Mouse (Mus musculus) CH12.LX (cell line): ENCODE measurements around the gene Dact3. TPM values are rescaled to one million over a fixed set of nuclear protein-coding genes. Genes with fewer than 3 reads are reported as not detected.

ENCODE experiments used
- DNase-seq: peaks from one replicate; pipeline ENCODE4 v3.0.0-alpha.2; 2013; ENCODE audit errors: extremely low read depth
- H3K27ac ChIP-seq: 2 replicates; pipeline ENCODE4 v1.5.1; 2012; ENCODE audit warnings: low read depth, mild to moderate bottlenecking, control low read depth, moderate library complexity; ENCODE audit not compliant: insufficient read depth
- H3K27me3 ChIP-seq: replicated peaks from 2 replicates; pipeline ENCODE3; 2012; ENCODE audit warnings: inconsistent platforms
- H3K36me3 ChIP-seq, 2 experiments: replicated peaks in 1 of 2; 2 replicates each; pipeline versions ENCODE3 to v1.6.1; 2012; ENCODE audit warnings: inconsistent platforms in 1 of 2, low read length in 1 of 2, mild to moderate bottlenecking in 1 of 2, mixed read lengths in 1 of 2, moderate library complexity in 1 of 2; ENCODE audit not compliant: control insufficient read depth in 1 of 2, insufficient read depth in 1 of 2
- H3K4me1 ChIP-seq, 2 experiments: 2 replicates each; pipeline ENCODE4 v1.6.1; 2012; ENCODE audit warnings: inconsistent platforms in 1 of 2, moderate library complexity in 1 of 2; ENCODE audit not compliant: insufficient read depth in 2 of 2, control insufficient read depth in 1 of 2
- H3K4me2 ChIP-seq: 2 replicates; pipeline ENCODE4 v1.6.1; 2012; ENCODE audit warnings: low read depth, mild to moderate bottlenecking, control low read depth; ENCODE audit not compliant: poor library complexity, insufficient read depth, severe bottlenecking
- H3K4me3 ChIP-seq, 3 experiments: fragments of 150-350 bp in 1 of 3; sonication (generic) in 1 of 3; replicated peaks in 1 of 3; 2 replicates each; pipeline versions ENCODE3 to v1.5.1; 2011 to 2012; ENCODE audit warnings: low read depth in 2 of 3, low read length in 2 of 3, mild to moderate bottlenecking in 2 of 3, moderate library complexity in 2 of 3, control low read depth in 1 of 3, improper control_type of control experiment in 1 of 3, inconsistent platforms in 1 of 3, mixed read lengths in 1 of 3; ENCODE audit not compliant: poor library complexity in 1 of 3
- H3K79me2 ChIP-seq: replicated peaks from 2 replicates; pipeline ENCODE4 v1.6.1; 2012; ENCODE audit warnings: mild to moderate bottlenecking, moderate library complexity; ENCODE audit not compliant: control insufficient read depth, poor library complexity, insufficient read depth, severe bottlenecking; ENCODE audit errors: extremely low read depth
- H3K9ac ChIP-seq: 2 replicates; pipeline ENCODE4 v1.6.1; 2012; ENCODE audit warnings: low read depth, mild to moderate bottlenecking, control low read depth, moderate library complexity; ENCODE audit not compliant: insufficient read depth
- H3K9me3 ChIP-seq: replicated peaks from 2 replicates; pipeline ENCODE3; 2012; ENCODE audit warnings: low read length, inconsistent platforms, mixed read lengths
- CHD1 ChIP-seq: IDR thresholded peaks from 2 replicates; pipeline ENCODE4 v1.6.1; 2012; ENCODE audit warnings: low read depth, low read length, improper control_type of control experiment, inconsistent platforms
- CHD2 ChIP-seq: IDR thresholded peaks from 2 replicates; pipeline ENCODE4 v1.6.1; 2011; ENCODE audit warnings: low read length, improper control_type of control experiment
- E2F4 ChIP-seq: IDR thresholded peaks from 2 replicates; pipeline ENCODE4 v1.6.1; 2011; ENCODE audit warnings: low read depth, low read length, improper control_type of control experiment; ENCODE audit not compliant: insufficient replicate concordance
- ELF1 ChIP-seq: IDR thresholded peaks from 2 replicates; pipeline ENCODE4 v1.6.1; 2014; ENCODE audit warnings: low read depth, mild to moderate bottlenecking, inconsistent platforms, low read length, improper control_type of control experiment
- ETS1 ChIP-seq: conservative IDR thresholded peaks from 2 replicates; pipeline ENCODE4 v1.6.1; 2012; ENCODE audit warnings: low read depth, mild to moderate bottlenecking, inconsistent platforms, low read length, improper control_type of control experiment, moderate library complexity
- IRF4 ChIP-seq: IDR thresholded peaks from 2 replicates; pipeline ENCODE4 v1.6.1; 2014; ENCODE audit warnings: low read depth, mild to moderate bottlenecking, inconsistent platforms, low read length, improper control_type of control experiment
- KAT2A ChIP-seq: IDR thresholded peaks from 2 replicates; pipeline ENCODE4 v1.6.1; 2012; ENCODE audit warnings: low read length, improper control_type of control experiment, inconsistent platforms; ENCODE audit not compliant: insufficient replicate concordance
- MAFK ChIP-seq: IDR thresholded peaks from 2 replicates; pipeline ENCODE4 v1.6.1; 2011; ENCODE audit warnings: low read length, improper control_type of control experiment; ENCODE audit not compliant: insufficient replicate concordance
- MAX ChIP-seq: IDR thresholded peaks from 2 replicates; pipeline ENCODE4 v1.6.1; 2011; ENCODE audit warnings: low read length, improper control_type of control experiment
- MXI1 ChIP-seq: IDR thresholded peaks from 2 replicates; pipeline ENCODE4 v1.6.1; 2011; ENCODE audit warnings: mild to moderate bottlenecking, low read depth, low read length, improper control_type of control experiment
- PAX5 ChIP-seq: IDR thresholded peaks from 2 replicates; pipeline ENCODE4 v1.6.1; 2012; ENCODE audit warnings: low read length, inconsistent platforms, mixed read lengths
- POLR2AphosphoS2 ChIP-seq: IDR thresholded peaks from 2 replicates; pipeline ENCODE4 v1.6.1; 2011; ENCODE audit warnings: low read depth, low read length, improper control_type of control experiment
- RCOR1 ChIP-seq: conservative IDR thresholded peaks from 2 replicates; pipeline ENCODE4 v1.6.1; 2012; ENCODE audit warnings: low read depth, mild to moderate bottlenecking, inconsistent platforms, low read length, improper control_type of control experiment
- SMC3 ChIP-seq: IDR thresholded peaks from 2 replicates; pipeline ENCODE4 v1.6.1; 2011; ENCODE audit warnings: low read depth, low read length, improper control_type of control experiment
- USF2 ChIP-seq: conservative IDR thresholded peaks from 2 replicates; pipeline ENCODE4 v1.6.1; 2011; ENCODE audit warnings: low read depth, low read length, improper control_type of control experiment
- ZC3H11A ChIP-seq: IDR thresholded peaks from 2 replicates; pipeline ENCODE4 v1.6.1; 2012; ENCODE audit warnings: low read depth, mild to moderate bottlenecking, inconsistent platforms, low read length, improper control_type of control experiment
- ZKSCAN1 ChIP-seq: IDR thresholded peaks from 2 replicates; pipeline ENCODE4 v1.6.1; 2012; ENCODE audit warnings: low read depth, inconsistent platforms, low read length, improper control_type of control experiment, borderline replicate concordance
- dilution Hi-C: fragments of 300-500 bp; cut with MboI; formaldehyde crosslinking; loops from 2 replicates; pipeline ENCODE4 v1.14.3; 2020; ENCODE audit warnings: low sequenced_read_pairs; ENCODE audit not compliant: extremely low pct_unique_long_range_greater_than_20kb, extremely low pct_ligation_motif_present
- in situ Hi-C: fragments of 300-500 bp; cut with MboI; formaldehyde crosslinking; loops from 3 replicates; pipeline ENCODE4 v1.14.3; 2019; ENCODE audit warnings: low sequenced_read_pairs, low pct_ligation_motif_present, low pct_unique_long_range_greater_than_20kb, mixed read lengths
- polyA plus RNA-seq: library from polyadenylated mRNA; unstranded; fragments of >175 nt; gene quantifications from 2 replicates; pipeline ENCODE4 v1.2.1, GENCODE M21; 2012; ENCODE audit warnings: low read depth; ENCODE audit not compliant: insufficient read length
- total RNA-seq, 2 experiments: library from RNA; depleted of rRNA; stranded (reverse); fragments of 300-350 nt in 1 of 2; fragments of >200 nt in 1 of 2; gene quantifications; 2 replicates each; pipeline ENCODE4 v1.2.3; 2012 to 2014

Gene Dact3
- total and polyA plus RNA-seq, 3 experiments, result 3.5 to 12.0 (median 5.1) TPM

- H3K4me3 ChIP-seq, result no peak overlapping the region
- peaks cover 4 to 30% of the 10 kb centered on the region in 2 experiments for H3K4me1 ChIP-seq
- H3K36me3 ChIP-seq, result peaks cover 62 to 87% of the 10 kb centered on the region in 2 experiments
- no peak for DNase-seq
- H3K27ac ChIP-seq, result no peak overlapping the region
- H3K9me3 ChIP-seq, result no peaks in the 10 kb centered on the region
- TF ChIP-seq PAX5 (no peak), POLR2AphosphoS2 (no peak), ELF1 (no peak), IRF4 (no peak), MXI1 (no peak), CHD1 (no peak), ZC3H11A (no peak), ETS1 (no peak), USF2 (no peak)
- dilution Hi-C loops, result no loop called here
- in situ Hi-C loops, result no loop called here
- no peak overlapping the region for H3K4me2 ChIP-seq
- H3K27me3 ChIP-seq, result no peaks in the 10 kb centered on the region
- no peak overlapping the region for H3K9ac ChIP-seq
- H3K79me2 ChIP-seq, result peaks cover 41% of the 10 kb centered on the region
Measured at GRCm38 (mm10) chr7:16918670-16919069, 43.6 kb downstream of the Dact3 start.

- H3K36me3 ChIP-seq, result peaks cover 57 to 79% of the 10 kb centered on the region in 2 experiments
- no peak overlapping the region for H3K4me3 ChIP-seq
- no peak overlapping the region for H3K9ac ChIP-seq
- TF ChIP-seq SMC3 (no peak), KAT2A (no peak), E2F4 (no peak), RCOR1 (no peak), ZC3H11A (no peak), CHD2 (no peak), MAFK (no peak), ZKSCAN1 (no peak), MAX (no peak), POLR2AphosphoS2 (no peak)
- no peak overlapping the region for H3K4me2 ChIP-seq
- no peaks in the 10 kb centered on the region for H3K9me3 ChIP-seq
- in situ Hi-C loops (no loop called here), dilution Hi-C loops (no loop called here)
- no peaks in the 10 kb centered on the region for H3K27me3 ChIP-seq
- DNase-seq, result no peak
- peaks cover 41% of the 10 kb centered on the region for H3K79me2 ChIP-seq
- H3K4me1 ChIP-seq, result peaks cover 4 to 28% of the 10 kb centered on the region in 2 experiments
- no peak overlapping the region for H3K27ac ChIP-seq
Measured at GRCm38 (mm10) chr7:16919395-16920149, 44.5 kb downstream of the Dact3 start.
